Mouse (Mus musculus): ENCODE measurements around the gene Agxt. TPM values are rescaled to one million over a fixed set of nuclear protein-coding genes. Genes with fewer than 3 reads are reported as not detected.

Gene Agxt
- not detected for total RNA-seq (2022)

GRCm38 (mm10) chr1:93135036-93135526 lies at the start of gene Agxt:
Gene Agxt (plus strand): TSS chr1:93135240.
- DNase-seq (ENCODE audit: low spot score in 2 of 2): no peak

GRCm38 (mm10) chr1:93092582-93092981 lies 42.5 kb upstream of the Agxt start:
- DNase-seq (ENCODE audit: low spot score in 2 of 2): no peak

GRCm38 (mm10) chr1:93098956-93099355 lies 36.1 kb upstream of the Agxt start:
- no peak for DNase-seq (ENCODE audit: low spot score in 2 of 2)

GRCm38 (mm10) chr1:93100243-93100575 lies 34.8 kb upstream of the Agxt start:
- DNase-seq (ENCODE audit: low spot score in 2 of 2): no peak

GRCm38 (mm10) chr1:93100576-93101491 lies 34.2 kb upstream of the Agxt start:
- DNase-seq (ENCODE audit: low spot score in 2 of 2): peak in 1 of 2 experiments; percentile 70

- peak; percentile 74 to 95 for DNase-seq (ENCODE audit: low spot score in 2 of 2)
These were observed 33.4 kb upstream of the Agxt start, which contains the start of gene Kif1a for GRCm38 (mm10) chr1:93101571-93102061. Gene Kif1a (minus strand): TSS chr1:93101951.

GRCm38 (mm10) chr1:93102700-93103099 lies 32.3 kb upstream of the Agxt start:
- no peak for DNase-seq (ENCODE audit: low spot score in 2 of 2)

GRCm38 (mm10) chr1:93114713-93115463 lies 20.2 kb upstream of the Agxt start:
- peak; percentile 63 to 83 for DNase-seq (ENCODE audit: low spot score in 2 of 2)

GRCm38 (mm10) chr1:93115471-93115870 lies 19.6 kb upstream of the Agxt start:
- DNase-seq (ENCODE audit: low spot score in 2 of 2): no peak

GRCm38 (mm10) chr1:93118816-93119215 lies 16.2 kb upstream of the Agxt start:
- no peak for DNase-seq (ENCODE audit: low spot score in 2 of 2)

GRCm38 (mm10) chr1:93123179-93123854 lies 11.7 kb upstream of the Agxt start:
- DNase-seq (ENCODE audit: low spot score in 2 of 2): no peak

GRCm38 (mm10) chr1:93124066-93124465 lies 11.0 kb upstream of the Agxt start:
- DNase-seq (ENCODE audit: low spot score in 2 of 2): no peak

- no peak for DNase-seq (ENCODE audit: low spot score in 2 of 2)
These were observed 9.8 kb upstream of the Agxt start for GRCm38 (mm10) chr1:93125256-93125655.

- no peak for DNase-seq (ENCODE audit: low spot score in 2 of 2)
These were observed 6.8 kb upstream of the Agxt start for GRCm38 (mm10) chr1:93128209-93128608.

GRCm38 (mm10) chr1:93128710-93129349 lies 6.2 kb upstream of the Agxt start:
- DNase-seq (ENCODE audit: low spot score in 2 of 2): peak; percentile 40 to 67

- peak in 1 of 2 experiments; percentile 29 for DNase-seq (ENCODE audit: low spot score in 2 of 2)
These were observed 4.6 kb upstream of the Agxt start for GRCm38 (mm10) chr1:93130242-93130983.

- DNase-seq (ENCODE audit: low spot score in 2 of 2): no peak
These were observed 2.4 kb upstream of the Agxt start for GRCm38 (mm10) chr1:93132676-93133075.

GRCm38 (mm10) chr1:93138534-93138933 lies 3.5 kb downstream of the Agxt start:
- no peak for DNase-seq (ENCODE audit: low spot score in 2 of 2)

- DNase-seq (ENCODE audit: low spot score in 2 of 2): peak in 1 of 2 experiments; percentile 45
These were observed 4.7 kb downstream of the Agxt start for GRCm38 (mm10) chr1:93139713-93140112.

GRCm38 (mm10) chr1:93142871-93143270 lies 7.8 kb downstream of the Agxt start:
- no peak for DNase-seq (ENCODE audit: low spot score in 2 of 2)

All from left cerebral cortex, adult 8-10 months (tissue).